Mouse (Mus musculus): ENCODE measurements around the gene Lpp. TPM values are rescaled to one million over a fixed set of nuclear protein-coding genes. Genes with fewer than 3 reads are reported as not detected.

Lpp gene
- polyA plus RNA-seq, 1 experiment from 2014 or later: 9.6 TPM

DNA sequence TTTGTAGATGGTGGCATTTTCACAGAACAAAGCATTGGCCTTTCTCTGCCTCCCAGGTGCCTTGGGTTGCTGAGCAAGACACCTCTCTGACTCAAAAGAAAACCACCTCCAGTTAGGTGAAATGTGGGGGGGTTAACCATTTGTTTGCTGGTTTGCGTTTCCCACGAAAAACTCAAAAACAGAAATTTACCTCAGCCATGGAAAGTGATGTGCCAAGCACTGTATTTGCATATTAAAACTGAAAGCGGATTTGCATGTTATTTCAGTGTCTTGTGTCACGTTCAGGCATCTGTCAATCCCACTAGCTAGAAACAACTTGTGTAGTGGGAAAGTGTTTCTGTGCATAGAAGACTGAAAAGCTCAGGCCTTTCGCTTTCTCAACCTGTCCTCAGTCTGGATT lies 443.2 kb downstream of the Lpp start:
- Histone ChIP-seq H3K27ac (replicated peaks; ENCODE audit: low read depth, low read length) (no peak overlapping the region), H3K4me2 (ENCODE audit: low read length) (no peak overlapping the region), H3K4me3 (replicated peaks; ENCODE audit: low read depth, low read length) (no peak overlapping the region), H3K36me3 (ENCODE audit: control insufficient read depth, insufficient read depth, low read length) (no peaks in the 10 kb centered on the region), H3K9ac (replicated peaks; ENCODE audit: low read length) (no peak overlapping the region), H3K9me3 (ENCODE audit: control insufficient read depth, low read length) (no peaks in the 10 kb centered on the region), H3K27me3 (ENCODE audit: control insufficient read depth, insufficient read depth, low read length) (no peaks in the 10 kb centered on the region), H3K4me1 (ENCODE audit: control insufficient read depth, insufficient read depth, low read length) (no peaks in the 10 kb centered on the region)
- no peak for ATAC-seq (ENCODE audit: low FRiP score, low TSS enrichment)
- DNase-seq: no peak
- WGBS: 76% methylated on average over 5 of the region's 5 CpGs

DNA sequence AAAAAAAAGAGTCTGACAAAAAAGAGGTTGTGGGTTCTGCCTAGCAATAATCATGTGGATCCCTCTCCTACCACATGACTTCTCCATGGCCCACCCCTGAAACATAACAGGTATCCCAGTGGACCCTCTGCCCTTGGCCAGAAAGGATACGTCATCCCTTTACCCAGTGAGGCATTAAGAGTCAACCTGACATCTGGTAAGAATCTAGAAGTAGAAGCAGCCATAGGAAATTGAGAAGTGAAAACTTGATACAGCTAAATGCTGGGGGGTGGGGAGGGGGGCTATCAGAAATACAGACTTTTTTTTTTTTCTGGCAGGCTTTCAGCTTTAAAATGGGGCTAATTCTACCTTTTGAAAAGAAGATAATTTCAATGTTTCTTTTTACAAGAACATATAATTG lies 445.7 kb downstream of the Lpp start:
- Histone ChIP-seq H3K27ac (replicated peaks; ENCODE audit: low read depth, low read length) (no peak overlapping the region), H3K27me3 (ENCODE audit: control insufficient read depth, insufficient read depth, low read length) (no peaks in the 10 kb centered on the region), H3K9me3 (ENCODE audit: control insufficient read depth, low read length) (no peaks in the 10 kb centered on the region), H3K4me3 (replicated peaks; ENCODE audit: low read depth, low read length) (no peak overlapping the region), H3K9ac (replicated peaks; ENCODE audit: low read length) (no peak overlapping the region), H3K4me1 (ENCODE audit: control insufficient read depth, insufficient read depth, low read length) (no peaks in the 10 kb centered on the region), H3K4me2 (ENCODE audit: low read length) (no peak overlapping the region), H3K36me3 (ENCODE audit: control insufficient read depth, insufficient read depth, low read length) (no peaks in the 10 kb centered on the region)
- 92% methylated on average over 1 of the region's 1 CpGs for WGBS
- no peak for DNase-seq
- no peak for ATAC-seq (ENCODE audit: low FRiP score, low TSS enrichment)

DNA sequence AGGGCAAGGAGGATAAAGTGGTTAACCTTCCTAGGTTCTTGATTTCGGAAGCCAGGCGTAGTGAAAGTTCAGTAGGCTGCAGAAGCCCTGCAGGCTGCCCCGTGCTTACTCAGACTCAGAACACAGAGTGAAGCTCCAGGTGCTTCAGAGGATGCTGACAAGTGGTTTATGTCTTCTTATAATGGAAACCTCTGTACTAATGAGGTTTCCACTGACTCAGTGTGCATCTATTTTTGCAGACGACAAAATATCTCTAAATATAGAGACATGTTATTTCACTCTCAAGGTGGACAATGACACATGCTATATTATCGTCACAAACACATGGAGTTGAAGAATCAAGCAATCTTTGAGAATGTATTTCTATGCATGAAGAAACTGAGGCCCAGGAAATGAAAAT lies 446.8 kb downstream of the Lpp start:
- 90% methylated on average over 5 of the region's 5 CpGs for WGBS
- no peaks in the 10 kb centered on the region for H3K36me3 ChIP-seq (ENCODE audit: control insufficient read depth, insufficient read depth, low read length)
- H3K9ac ChIP-seq (replicated peaks; ENCODE audit: low read length): no peak overlapping the region

DNA sequence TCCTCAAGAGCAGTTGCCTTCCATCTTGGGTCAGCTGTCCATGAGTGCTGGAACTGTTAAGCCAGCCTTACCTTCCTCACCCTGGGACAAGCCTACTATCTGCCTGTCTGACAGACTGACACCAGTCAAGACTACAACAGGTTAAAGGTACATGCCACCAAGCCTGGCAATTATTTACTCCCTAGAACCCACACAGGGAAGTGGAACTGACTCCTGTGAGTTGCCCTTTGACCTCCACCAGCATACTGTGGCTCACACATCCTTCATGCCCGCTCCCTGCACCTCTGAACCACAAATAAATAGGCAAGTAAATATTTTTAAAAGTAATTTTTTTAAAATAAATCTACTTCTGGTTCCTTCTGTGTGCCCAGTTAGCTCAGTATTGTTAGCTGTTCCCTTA lies 452.8 kb downstream of the Lpp start:
- Histone ChIP-seq H3K4me3 (replicated peaks; ENCODE audit: low read depth, low read length) (no peak overlapping the region), H3K36me3 (ENCODE audit: control insufficient read depth, insufficient read depth, low read length) (no peaks in the 10 kb centered on the region), H3K27ac (replicated peaks; ENCODE audit: low read depth, low read length) (no peak overlapping the region), H3K4me2 (ENCODE audit: low read length) (no peak overlapping the region), H3K9me3 (ENCODE audit: control insufficient read depth, low read length) (no peaks in the 10 kb centered on the region), H3K27me3 (ENCODE audit: control insufficient read depth, insufficient read depth, low read length) (no peaks in the 10 kb centered on the region), H3K4me1 (ENCODE audit: control insufficient read depth, insufficient read depth, low read length) (no peaks in the 10 kb centered on the region), H3K9ac (replicated peaks; ENCODE audit: low read length) (no peak overlapping the region)
- DNase-seq (no peak), ATAC-seq (ENCODE audit: low FRiP score, low TSS enrichment) (no peak)
- WGBS: 89% methylated on average over 1 of the region's 1 CpGs

More for the DNA sequence above, 446.8 kb downstream of the Lpp start:
- ATAC-seq (ENCODE audit: low FRiP score, low TSS enrichment) (no peak), DNase-seq (no peak)
- Histone ChIP-seq H3K4me1 (ENCODE audit: control insufficient read depth, insufficient read depth, low read length) (no peaks in the 10 kb centered on the region), H3K27me3 (ENCODE audit: control insufficient read depth, insufficient read depth, low read length) (no peaks in the 10 kb centered on the region), H3K9me3 (ENCODE audit: control insufficient read depth, low read length) (no peaks in the 10 kb centered on the region), H3K4me2 (ENCODE audit: low read length) (no peak overlapping the region), H3K4me3 (replicated peaks; ENCODE audit: low read depth, low read length) (no peak overlapping the region), H3K27ac (replicated peaks; ENCODE audit: low read depth, low read length) (no peak overlapping the region)

DNA sequence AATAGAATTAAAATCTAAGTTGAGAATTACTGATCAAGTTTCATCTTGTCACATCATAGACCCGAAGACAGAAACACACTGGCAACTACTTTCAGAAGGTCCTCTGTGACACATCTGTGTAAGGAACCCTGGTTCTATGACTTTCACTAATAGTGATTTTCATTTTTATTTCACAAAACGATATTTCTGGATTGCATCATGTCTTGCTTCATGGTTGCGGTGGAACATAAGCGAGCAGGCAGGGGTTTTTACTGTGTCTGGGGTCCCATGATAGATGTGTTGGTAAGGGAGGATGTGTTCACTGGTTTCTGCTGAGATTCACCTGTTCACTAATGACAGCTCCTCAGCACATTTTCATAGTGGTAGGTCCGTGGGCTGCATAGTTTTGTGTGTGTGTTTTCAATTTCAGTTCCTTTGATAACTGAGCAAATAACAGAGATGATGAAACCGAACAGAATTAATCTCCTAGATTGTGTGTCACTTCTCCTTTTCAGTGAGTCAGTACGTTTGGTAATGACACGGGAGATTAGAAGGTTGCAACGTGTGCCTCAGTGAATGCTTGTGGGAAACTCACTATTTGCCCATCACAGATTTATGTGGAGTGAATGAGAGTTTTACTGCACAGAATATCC lies 466.3 kb downstream of the Lpp start:
- no peak for ATAC-seq (ENCODE audit: low FRiP score, low TSS enrichment)
- no peaks in the 10 kb centered on the region for H3K36me3 ChIP-seq (ENCODE audit: control insufficient read depth, insufficient read depth, low read length)
- no peak for DNase-seq
- H3K4me2 ChIP-seq (ENCODE audit: low read length): no peak overlapping the region
- H3K27ac ChIP-seq (replicated peaks; ENCODE audit: low read depth, low read length): no peak overlapping the region
- H3K4me1 ChIP-seq (ENCODE audit: control insufficient read depth, insufficient read depth, low read length): no peaks in the 10 kb centered on the region
- H3K9me3 ChIP-seq (ENCODE audit: control insufficient read depth, low read length): no peaks in the 10 kb centered on the region
- no peaks in the 10 kb centered on the region for H3K27me3 ChIP-seq (ENCODE audit: control insufficient read depth, insufficient read depth, low read length)
- no peak overlapping the region for H3K4me3 ChIP-seq (replicated peaks; ENCODE audit: low read depth, low read length)
- no peak overlapping the region for H3K9ac ChIP-seq (replicated peaks; ENCODE audit: low read length)
- WGBS: 86% methylated on average over 9 of the region's 9 CpGs

DNA sequence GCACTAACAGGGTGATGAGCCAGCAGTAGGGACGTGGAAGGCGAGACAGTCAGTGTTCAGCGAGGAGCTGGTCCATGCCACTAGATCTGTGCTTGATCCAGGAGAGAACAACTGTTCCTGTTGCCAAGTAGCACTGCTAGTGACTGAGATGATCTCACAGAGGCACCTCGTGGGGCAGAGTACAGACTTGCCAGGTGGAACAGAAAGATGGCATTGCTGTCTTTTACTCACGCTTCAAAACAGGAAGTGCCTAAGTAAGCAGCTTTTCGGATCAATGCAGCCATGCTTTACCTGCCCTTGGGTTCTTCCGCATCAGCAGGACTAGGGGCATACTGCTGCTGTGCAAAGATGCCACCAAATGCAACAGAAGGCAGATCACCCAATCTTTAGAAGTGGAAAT lies 467.1 kb downstream of the Lpp start:
- Histone ChIP-seq H3K4me2 (ENCODE audit: low read length) (no peak overlapping the region), H3K36me3 (ENCODE audit: control insufficient read depth, insufficient read depth, low read length) (no peaks in the 10 kb centered on the region), H3K27ac (replicated peaks; ENCODE audit: low read depth, low read length) (no peak overlapping the region), H3K9ac (replicated peaks; ENCODE audit: low read length) (no peak overlapping the region), H3K4me1 (ENCODE audit: control insufficient read depth, insufficient read depth, low read length) (no peaks in the 10 kb centered on the region), H3K4me3 (replicated peaks; ENCODE audit: low read depth, low read length) (no peak overlapping the region), H3K9me3 (ENCODE audit: control insufficient read depth, low read length) (no peaks in the 10 kb centered on the region), H3K27me3 (ENCODE audit: control insufficient read depth, insufficient read depth, low read length) (no peaks in the 10 kb centered on the region)
- WGBS: 90% methylated on average over 7 of the region's 7 CpGs
- DNase-seq (no peak), ATAC-seq (ENCODE audit: low FRiP score, low TSS enrichment) (no peak)

DNA sequence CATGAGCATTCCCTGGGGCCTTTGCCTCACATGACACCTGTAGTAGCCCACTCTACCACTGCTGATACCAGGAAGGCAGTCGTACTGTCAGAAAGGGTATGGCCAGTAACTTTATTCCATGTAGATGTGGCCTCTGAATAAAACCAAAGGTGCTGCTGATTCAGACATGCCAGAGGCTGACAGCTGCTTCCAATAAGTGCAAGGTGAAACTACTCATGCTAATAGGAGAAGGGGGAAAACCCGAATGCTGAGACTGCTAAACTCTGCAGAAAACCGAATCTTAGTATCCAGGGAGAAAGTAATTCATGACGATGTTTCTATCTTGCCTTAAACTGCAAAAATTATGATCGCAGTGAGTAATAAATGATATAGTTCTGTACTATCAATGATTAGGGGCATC lies 468.1 kb downstream of the Lpp start:
- H3K27ac ChIP-seq (replicated peaks; ENCODE audit: low read depth, low read length): no peak overlapping the region
- H3K36me3 ChIP-seq (ENCODE audit: control insufficient read depth, insufficient read depth, low read length): no peaks in the 10 kb centered on the region
- H3K4me2 ChIP-seq (ENCODE audit: low read length): no peak overlapping the region
- H3K27me3 ChIP-seq (ENCODE audit: control insufficient read depth, insufficient read depth, low read length): no peaks in the 10 kb centered on the region
- no peak overlapping the region for H3K9ac ChIP-seq (replicated peaks; ENCODE audit: low read length)
- 92% methylated on average over 5 of the region's 5 CpGs for WGBS
- H3K4me3 ChIP-seq (replicated peaks; ENCODE audit: low read depth, low read length): no peak overlapping the region
- H3K9me3 ChIP-seq (ENCODE audit: control insufficient read depth, low read length): no peaks in the 10 kb centered on the region
- H3K4me1 ChIP-seq (ENCODE audit: control insufficient read depth, insufficient read depth, low read length): no peaks in the 10 kb centered on the region
- ATAC-seq (ENCODE audit: low FRiP score, low TSS enrichment) (no peak), DNase-seq (no peak)

DNA sequence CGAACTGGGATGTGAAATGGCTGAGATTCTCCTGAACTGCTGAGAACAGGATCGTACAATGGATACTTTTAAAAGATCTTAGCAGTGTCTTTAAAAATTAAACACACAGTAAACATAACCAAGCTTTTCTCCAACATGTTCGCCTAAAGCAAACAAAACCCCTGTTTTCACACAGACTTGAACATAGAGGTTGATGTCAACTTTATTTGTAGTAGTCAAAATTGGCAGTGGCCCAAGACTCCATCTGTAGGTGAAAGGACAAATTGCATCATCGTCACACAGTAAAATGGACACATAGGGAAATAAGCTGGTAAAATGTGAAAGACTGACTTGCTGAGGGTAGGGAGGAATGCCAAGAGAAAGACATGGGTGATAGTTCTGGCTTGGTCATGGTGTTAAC lies 480.9 kb downstream of the Lpp start:
- Histone ChIP-seq H3K4me1 (ENCODE audit: control insufficient read depth, insufficient read depth, low read length) (no peaks in the 10 kb centered on the region), H3K27ac (replicated peaks; ENCODE audit: low read depth, low read length) (no peak overlapping the region), H3K9ac (replicated peaks; ENCODE audit: low read length) (no peak overlapping the region), H3K4me2 (ENCODE audit: low read length) (no peak overlapping the region), H3K9me3 (ENCODE audit: control insufficient read depth, low read length) (0 out of 2 replicates have a peak, but pooled peaks cover 7% of the 10 kb centered on the region), H3K27me3 (ENCODE audit: control insufficient read depth, insufficient read depth, low read length) (no peaks in the 10 kb centered on the region), H3K36me3 (ENCODE audit: control insufficient read depth, insufficient read depth, low read length) (no peaks in the 10 kb centered on the region), H3K4me3 (replicated peaks; ENCODE audit: low read depth, low read length) (no peak overlapping the region)
- 78% methylated on average over 4 of the region's 4 CpGs for WGBS
- no peak for ATAC-seq (ENCODE audit: low FRiP score, low TSS enrichment)
- DNase-seq: peak; percentile 54

DNA sequence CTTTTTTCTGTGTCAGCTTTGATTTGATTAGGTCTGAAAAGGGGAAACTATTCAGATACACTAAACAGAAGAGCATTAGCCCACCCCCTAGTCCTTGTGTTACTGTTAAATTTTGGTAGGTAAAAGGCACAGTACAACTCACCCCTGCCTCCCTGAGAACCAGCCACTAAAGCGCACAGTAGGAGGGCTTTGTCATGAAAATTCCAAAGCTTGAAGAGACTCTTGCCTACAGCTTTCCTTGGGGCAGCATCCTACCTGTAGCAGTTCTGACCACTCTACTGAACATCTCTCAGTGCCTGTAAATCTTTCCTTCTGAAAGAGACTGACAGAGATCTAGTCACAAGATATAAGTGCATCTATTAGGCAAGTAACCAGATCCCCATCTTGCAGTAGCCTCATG lies 482.4 kb downstream of the Lpp start:
- DNase-seq (no peak), ATAC-seq (ENCODE audit: low FRiP score, low TSS enrichment) (no peak)
- Histone ChIP-seq H3K4me1 (ENCODE audit: control insufficient read depth, insufficient read depth, low read length) (no peaks in the 10 kb centered on the region), H3K4me2 (ENCODE audit: low read length) (no peak overlapping the region), H3K4me3 (replicated peaks; ENCODE audit: low read depth, low read length) (no peak overlapping the region), H3K36me3 (ENCODE audit: control insufficient read depth, insufficient read depth, low read length) (no peaks in the 10 kb centered on the region), H3K9ac (replicated peaks; ENCODE audit: low read length) (no peak overlapping the region), H3K27ac (replicated peaks; ENCODE audit: low read depth, low read length) (no peak overlapping the region), H3K27me3 (ENCODE audit: control insufficient read depth, insufficient read depth, low read length) (no peaks in the 10 kb centered on the region), H3K9me3 (ENCODE audit: control insufficient read depth, low read length) (0 out of 2 replicates have a peak, but pooled peaks cover 7% of the 10 kb centered on the region)
- 26% methylated on average over 1 of the region's 1 CpGs for WGBS
